Mouse (Mus musculus): ENCODE data around the gene Tmem205.

Tmem205 gene

DNA sequence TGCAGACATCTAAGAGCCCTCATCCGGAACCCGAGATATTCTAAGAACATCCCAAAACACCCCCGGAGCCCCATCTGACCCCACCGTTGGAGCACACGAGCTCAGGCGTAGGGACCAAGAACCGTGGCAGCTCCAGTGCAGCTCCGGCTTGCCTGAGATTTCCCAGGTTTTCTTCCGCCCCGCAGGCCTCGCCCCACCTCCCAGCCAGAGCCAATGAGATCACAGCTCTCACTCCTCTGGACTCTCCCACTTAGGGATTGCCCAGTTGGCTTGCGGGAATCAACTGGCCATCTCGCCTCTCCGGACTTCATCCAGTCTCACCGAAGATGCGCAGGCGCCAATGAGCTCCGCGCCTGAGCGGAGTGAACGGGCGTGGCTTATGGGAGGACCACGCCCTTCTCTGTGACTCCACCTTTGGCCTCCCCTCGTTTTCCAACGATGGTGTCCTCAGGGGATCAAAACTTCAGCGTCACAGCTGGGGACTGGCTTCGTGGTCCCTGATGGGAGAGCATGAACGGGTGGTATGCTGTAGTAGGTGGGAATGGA lies at the start of gene Tmem205, which contains the start of gene Ccdc159:
Gene Tmem205, minus strand, starts transcription at position 349 of the 546 bp plus-strand sequence.
Gene Ccdc159, plus strand, starts transcription at position 264 of the 546 bp plus-strand sequence.
- DNase-seq (ENCODE audit: low spot score): peak; percentile 91

DNA sequence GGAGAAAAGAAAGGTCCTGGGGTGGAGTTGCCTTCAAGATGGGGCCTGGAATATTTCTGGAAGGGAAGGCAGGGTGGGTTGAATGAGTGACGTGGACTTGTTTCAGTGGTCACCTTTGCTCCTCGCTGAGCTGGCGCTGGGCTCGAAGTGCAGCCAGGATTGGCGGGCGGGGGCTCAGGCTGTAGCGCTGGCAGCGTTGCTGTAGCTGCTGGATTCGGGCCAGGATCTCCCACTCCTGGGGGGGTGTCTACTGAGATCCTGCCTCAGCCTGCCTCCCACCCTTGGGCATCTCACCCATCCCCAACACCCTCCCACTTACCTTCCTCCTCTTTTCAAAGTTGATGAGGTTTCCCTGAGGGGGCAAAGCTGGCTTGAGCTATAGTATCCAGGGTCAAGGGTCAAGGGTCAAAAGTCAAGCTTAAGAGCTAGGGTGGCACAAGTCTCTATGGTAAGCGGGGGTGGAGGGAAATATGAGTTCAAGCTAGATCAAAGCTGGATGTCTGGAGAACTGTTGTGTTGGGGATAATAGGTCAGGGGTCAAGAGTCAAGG lies 49.3 kb upstream of the Tmem205 start:
- no peak for DNase-seq (ENCODE audit: low spot score)

DNA sequence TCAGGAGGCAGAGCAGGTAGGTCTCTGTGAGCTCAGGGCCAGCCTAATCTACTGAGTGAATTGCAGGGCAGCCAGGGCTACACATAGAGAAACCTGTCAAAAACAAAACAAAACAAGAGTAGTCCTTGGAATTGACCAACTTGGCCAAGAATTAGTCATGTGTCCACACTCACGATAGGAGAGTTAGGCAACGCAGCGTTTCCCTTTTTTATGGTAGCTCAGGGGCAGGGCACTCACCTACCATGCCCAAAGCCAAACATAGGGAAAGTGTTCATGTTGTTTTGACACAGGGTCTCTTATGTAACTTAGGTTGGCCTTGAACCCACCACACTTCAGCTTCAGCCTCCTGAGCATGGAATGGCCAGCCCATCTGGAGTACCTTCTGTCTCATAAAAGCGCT lies 41.9 kb upstream of the Tmem205 start:
- no peak for DNase-seq (ENCODE audit: low spot score)

DNA sequence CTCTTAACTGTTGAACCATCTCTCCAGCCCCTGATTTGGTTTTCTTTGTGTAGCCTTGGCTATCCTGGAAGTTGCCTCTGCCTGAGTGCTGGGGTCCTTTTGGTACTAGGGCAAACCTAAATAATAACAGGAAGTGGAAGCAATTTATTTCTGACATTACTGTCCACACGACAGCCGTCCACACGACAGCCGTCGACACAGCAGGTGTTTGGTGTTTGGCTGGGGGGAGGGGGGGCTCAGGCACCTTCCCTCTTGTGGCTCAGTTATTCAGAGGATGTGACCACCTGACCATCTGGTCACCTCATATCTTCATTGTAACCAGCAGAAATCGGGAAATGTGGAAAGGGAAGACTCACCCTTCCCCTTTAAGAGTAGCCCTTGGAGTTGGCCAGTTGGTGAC lies 41.5 kb upstream of the Tmem205 start:
- DNase-seq (ENCODE audit: low spot score): no peak

DNA sequence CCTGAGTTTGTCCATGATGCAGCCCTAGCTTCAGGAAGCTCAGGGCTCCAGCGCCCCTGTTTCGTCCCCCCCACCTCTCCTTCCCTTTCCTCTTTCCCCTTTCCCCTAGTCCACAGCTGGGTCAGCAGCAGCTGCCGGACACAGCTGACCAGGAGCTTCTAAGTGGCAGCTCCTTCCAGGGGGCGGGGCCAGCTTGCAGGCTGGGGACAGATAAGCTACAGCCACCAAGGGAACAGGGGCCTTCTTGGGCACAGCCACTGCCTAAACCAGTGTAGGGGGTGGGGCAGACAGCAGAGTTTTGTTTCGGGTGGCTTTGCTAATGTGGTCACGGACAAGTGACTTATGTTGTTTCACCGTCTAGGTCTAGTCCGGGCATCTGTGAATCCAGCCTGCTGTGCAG lies 36.1 kb upstream of the Tmem205 start, which contains the start of gene Epor:
Gene Epor, minus strand, starts transcription at position 90 of the 400 bp plus-strand sequence.
- peak; percentile 18 for DNase-seq (ENCODE audit: low spot score)

DNA sequence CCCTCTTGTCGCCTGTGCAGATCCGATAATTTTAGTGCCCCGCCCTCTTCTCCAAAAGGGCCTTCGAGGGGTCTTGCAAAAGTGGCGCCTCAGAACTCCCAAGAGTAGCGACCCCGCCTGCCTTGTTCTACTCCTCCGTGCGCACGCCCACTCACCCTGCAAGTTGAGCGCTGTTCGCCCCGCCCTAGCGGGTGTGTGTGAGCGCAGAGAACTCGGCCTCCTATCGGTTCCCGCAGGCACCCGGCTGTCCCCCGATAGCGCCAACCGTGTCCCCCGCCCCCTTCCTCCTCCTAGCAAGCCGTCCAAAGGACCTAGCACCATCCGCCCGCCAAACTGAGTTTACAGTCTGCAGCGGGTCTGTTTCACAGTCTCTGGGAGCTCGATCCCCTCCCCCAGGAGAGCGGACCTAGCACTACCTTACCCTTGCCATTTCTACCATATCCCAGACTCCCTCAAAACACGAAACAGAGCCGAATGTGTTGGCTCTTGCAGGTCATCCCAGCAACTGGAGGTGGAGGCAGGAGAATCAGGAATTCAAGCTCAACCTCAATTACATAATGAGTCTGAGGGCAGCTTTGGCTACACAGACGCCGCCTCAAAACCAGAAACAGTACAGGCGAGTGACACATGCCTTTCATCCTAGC lies 35.2 kb upstream of the Tmem205 start:
- peak; percentile 48 for DNase-seq (ENCODE audit: low spot score)

DNA sequence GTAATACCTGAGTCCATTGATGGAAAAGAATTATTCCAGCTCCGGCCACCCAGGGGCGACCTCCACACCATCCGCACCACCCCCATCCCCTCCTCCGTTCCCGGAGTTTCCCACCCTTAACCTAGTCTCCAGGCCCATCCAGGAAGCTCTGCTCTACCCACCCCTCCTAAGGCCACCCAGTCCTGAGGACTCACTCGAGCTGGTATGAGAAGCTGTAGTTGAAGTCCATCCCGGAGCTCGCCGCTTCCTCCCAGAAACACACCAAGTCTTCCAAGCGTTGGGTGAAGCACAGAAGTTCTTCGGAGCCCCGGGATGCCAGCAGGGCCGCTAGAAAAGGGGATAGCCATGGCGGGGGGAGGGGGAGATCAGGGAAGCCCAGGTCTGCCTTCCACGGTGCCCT lies 34.7 kb upstream of the Tmem205 start:
- DNase-seq (ENCODE audit: low spot score): no peak

DNA sequence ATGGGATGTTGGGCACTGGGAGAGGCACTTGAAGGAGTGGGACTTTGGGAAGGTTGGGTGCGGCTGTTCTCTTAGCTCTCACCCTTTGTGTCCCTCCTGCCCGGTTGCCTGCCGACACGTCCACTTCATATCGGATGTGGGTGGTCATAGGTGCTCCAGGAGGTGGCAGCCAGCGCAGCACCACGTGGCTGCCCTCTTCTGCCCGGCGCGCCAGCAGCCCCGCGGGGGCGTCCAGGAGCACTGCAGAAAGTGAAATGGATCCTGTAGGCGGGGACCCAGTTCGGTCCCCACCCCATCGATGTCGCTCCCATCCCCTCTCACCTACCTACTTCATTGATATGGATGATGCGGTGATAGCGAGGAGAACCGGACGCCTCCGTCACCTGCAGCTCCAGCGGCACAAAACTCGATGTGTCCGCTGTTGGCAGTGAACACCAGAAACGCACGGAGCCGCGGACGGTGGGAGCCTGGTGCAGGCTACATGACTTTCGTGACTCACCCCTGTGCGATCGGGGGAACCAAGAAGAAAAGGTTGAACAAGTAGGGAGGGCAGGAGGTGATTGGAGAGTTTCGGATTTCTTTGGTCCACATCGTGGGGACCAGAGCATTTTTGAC lies 34.1 kb upstream of the Tmem205 start:
- DNase-seq (ENCODE audit: low spot score): no peak

DNA sequence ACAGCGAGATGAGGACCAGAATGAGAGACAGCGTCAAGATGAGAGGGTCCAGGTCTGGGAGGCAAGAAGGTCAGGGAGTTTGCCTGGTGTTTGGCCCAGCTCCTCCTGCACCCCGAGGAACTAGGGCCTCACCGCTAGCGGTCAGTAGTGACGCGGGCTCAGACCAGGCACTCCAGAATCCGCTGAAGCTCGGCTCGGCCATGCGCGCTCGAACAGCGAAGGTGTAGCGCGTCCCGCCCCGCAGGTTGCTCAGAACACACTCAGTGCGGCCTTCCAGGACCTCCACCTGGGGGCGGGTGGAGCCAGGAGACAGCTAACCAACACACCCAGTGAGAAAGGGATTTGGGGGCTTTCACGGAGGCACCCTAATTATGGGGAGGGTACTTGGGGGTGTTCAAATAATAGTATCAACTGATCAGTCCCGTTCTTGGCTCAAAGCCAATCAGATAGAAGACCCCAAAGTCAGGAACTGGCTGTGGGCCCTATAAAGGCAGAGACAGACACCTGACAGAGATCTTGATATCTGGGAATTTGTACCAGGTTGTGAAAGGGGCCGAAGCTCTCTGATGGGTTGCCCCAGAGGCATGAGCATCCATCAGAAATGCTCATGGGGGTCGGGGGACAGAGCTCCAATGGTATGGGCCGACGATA lies 33.3 kb upstream of the Tmem205 start:
- no peak for DNase-seq (ENCODE audit: low spot score)

DNA sequence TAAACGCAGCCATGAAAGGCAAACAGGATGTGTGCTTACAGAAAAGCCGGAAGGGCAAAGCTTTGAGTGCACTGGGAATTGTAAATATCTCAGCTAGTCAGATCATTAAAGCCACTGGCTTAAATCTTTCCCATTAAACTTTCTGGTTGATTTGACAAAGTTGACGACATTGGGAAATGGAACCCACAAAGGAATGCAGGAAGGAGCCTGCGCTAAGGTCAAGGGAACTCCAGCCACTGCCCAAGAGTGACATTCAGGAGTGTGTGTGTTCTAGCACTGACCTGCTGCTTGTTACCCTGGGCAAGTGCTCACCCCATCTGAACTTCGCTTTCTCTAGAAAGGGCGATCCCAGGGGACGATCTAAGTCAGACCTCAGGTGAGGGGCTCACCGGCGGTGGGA lies 32.8 kb upstream of the Tmem205 start:
- no peak for DNase-seq (ENCODE audit: low spot score)

DNA sequence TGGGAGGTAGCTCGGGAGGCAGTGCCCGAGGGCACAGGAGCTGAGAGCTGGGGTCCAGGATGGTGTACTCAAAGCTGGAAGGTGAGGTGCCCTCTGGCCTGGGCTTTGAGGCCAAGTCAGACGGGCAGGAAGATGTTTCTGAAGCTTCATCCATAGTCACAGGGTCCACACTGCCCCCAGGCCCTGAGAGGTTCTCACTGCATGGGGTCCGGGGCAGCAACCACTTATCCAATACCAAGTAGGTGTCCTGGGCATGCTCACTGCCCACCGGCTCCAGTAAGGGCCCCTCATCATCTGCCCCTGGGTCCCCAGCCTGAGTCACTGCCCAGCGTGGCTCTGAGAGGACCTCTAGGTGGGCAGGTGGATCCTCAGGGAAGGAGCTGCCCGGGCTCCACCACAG lies 31.9 kb upstream of the Tmem205 start:
- DNase-seq (ENCODE audit: low spot score): no peak

DNA sequence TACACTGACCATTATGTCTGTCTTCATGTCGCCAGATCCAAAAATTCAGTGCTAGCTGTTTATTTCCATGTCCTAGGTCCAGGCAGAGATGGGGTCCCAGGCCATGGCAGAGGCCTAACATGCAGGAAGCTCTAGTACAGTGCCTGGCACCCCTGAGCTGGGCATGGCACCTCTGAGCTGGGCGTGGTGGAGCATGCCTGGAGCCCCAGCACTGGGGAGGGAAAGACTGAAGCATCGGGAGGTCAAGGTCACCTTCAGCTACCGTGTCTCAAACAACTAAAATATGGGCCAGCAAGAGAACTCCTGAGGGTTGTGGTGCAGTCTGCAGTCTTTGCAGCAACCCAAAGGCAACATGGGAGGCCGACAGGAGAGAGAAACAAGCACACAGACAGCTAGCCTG lies 31.0 kb upstream of the Tmem205 start:
- DNase-seq (ENCODE audit: low spot score): no peak

DNA sequence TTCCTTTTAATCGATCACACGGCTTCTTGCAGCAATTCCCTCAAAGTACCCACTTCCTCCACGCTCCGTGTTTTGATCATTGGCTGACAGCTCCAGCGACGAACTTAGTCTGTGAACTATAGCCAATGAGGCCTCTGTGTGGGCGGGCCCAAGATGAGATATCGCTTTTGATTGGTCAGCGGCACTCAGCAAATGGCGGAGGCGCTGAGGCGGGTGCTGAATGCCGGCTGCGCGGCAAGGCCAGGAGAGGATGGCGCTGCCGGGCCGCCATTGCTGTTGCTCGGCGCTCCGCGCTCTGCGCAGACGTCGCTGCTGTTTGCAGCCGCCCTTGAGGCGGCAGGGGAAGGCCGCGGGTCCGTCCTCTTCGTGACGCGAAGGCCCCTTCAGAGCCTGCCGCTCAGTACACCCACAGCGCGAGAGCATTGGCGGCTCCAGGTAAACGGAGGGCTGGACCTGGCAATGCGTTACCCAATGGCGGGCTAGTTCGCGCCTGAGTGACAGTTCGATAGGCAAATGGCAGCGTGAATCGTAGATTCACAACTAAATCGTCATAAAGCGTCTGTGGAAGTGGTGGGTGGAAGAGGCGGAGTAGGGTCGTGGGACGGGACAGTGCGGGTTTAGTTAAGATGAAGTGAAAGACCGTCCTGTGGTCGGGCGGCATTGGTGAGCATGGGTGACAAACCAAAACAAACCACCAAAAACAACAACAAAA lies 28.4 kb upstream of the Tmem205 start, which contains the start of gene Swsap1:
Gene Swsap1, plus strand, starts transcription at position 186 of the 712 bp plus-strand sequence.
- peak; percentile 93 for DNase-seq (ENCODE audit: low spot score)

DNA sequence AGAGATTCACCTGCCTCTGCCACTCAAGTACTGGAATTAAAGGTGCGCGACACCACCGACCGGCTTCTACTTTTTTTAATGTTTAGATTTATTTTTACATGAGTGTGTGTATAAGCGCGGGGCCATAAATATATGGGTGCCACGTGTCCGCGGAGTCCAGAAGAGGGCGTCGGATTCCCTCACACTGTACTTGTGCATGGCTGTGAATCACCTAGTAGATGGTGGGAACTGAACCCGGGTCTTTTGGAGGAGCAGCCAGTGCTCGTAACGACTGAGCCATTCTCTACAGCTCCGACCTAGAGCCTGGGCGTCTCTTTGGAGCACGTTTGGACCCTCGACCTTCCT lies 27.8 kb upstream of the Tmem205 start:
- no peak for DNase-seq (ENCODE audit: low spot score)

DNA sequence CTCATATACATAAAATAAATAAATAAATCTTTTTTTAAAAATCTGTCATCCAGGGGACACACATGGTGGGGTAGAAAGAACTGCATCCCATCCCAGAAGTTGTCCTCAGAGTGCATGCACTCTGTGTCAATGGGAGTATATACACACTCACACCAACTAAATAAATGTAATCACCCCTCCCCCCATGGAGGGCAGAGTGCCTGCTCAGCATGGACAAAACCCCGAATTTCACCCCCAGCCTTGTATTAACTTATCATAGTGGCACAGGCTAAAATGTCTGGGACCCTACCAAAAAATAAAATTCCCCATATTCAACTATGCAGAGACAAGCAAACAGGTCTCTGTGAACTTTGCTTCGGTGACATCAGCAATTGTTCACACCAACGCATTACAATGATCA lies 27.3 kb upstream of the Tmem205 start:
- no peak for DNase-seq (ENCODE audit: low spot score)

DNA sequence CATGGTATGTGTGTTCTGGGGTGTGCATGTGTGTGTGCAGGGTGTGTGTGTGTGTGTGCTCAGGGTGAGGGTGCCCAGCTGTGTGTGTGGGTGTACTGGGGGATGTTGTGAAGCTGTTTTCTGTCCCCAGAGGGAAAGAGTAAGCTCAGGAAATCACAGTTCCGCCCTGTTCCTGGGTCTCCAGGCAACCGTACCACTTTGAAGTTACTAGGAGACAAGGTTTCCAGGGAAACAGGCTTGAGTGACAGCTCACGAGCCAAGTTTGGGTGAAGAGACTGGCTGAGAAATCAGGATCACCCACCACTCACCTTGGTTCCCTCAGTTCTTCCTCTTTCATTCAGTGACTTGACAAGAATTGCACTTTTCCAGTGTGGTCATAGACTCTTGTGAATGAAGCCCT lies 26.2 kb upstream of the Tmem205 start:
- DNase-seq (ENCODE audit: low spot score): peak; percentile 41

DNA sequence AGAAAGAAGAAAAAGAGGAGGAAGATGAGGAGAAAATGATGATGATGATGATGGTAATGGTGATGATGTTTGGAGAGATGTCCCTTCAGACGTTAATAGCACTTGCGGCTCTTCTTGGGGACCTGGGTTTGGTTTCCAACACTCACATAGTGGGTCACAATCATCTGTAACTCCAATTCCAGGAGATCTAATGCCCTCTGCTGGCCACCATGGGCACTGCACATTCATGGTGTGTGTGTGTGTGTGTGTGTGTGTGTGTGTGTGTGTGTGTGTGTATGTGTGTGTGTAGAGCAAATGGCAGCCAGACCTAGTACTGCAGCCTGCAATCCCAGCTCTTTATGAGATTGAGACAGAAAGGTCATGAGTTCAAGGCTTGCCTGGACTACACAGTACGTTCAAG lies 24.6 kb upstream of the Tmem205 start:
- DNase-seq (ENCODE audit: low spot score): no peak

DNA sequence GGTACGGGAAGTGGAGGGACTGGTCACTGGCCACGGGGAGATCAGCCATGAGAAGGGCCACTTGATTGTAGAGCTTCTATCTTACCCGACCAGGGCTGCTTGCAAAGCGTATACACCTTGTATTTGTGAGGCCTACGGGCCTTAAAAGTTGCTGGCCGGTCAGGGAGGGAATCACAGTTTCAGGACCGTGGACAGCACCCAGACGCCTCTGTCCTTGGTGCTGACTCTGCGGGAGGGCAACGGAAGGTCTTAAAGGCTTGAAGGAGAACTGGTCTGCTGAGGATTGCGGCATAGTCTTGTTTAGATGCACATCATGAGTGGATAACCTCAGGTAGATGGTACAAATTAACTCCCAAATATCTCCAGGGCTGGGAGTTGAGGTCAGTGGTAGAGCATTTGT lies 23.0 kb upstream of the Tmem205 start:
- no peak for DNase-seq (ENCODE audit: low spot score)

DNA sequence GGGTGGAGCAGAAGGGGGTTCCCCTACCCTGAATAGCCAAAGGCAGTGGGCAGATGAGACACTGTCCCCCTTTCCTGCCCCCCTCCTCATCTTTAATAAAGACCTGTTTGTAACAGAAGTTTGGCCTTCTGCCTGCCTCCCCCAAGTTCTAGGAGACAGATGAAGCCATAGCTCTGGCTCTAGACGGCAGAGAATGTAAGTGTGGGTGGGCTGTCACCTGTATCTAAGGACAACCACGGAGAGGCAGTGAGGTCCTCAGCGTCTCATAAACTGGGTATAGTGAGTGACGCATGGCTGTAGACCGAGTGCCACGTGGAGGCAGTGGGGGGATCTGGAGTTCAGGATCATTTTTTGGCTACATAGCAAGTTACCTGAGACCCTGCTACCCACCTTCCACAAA lies 21.4 kb upstream of the Tmem205 start:
- DNase-seq (ENCODE audit: low spot score): no peak

DNA sequence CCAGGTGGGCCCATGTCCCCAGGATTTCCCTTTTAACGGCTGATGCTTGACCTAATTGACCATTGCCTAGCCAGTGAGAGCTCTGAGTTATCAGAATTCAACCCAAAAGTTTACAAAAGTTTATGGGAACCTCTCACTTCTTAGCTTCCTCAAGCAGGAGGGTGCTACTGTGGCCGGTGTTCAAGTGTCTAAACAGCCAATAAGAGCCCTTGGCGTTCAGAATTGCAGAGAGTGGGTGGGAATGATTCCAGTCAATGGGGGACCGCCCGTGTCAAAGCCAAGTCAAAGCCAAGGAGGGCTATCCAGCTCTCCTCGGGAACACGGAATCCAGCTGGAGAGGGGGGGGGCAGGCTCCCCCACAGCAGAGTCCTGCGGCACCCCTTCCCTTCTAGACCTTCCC lies 20.8 kb upstream of the Tmem205 start:
- no peak for DNase-seq (ENCODE audit: low spot score)

DNA sequence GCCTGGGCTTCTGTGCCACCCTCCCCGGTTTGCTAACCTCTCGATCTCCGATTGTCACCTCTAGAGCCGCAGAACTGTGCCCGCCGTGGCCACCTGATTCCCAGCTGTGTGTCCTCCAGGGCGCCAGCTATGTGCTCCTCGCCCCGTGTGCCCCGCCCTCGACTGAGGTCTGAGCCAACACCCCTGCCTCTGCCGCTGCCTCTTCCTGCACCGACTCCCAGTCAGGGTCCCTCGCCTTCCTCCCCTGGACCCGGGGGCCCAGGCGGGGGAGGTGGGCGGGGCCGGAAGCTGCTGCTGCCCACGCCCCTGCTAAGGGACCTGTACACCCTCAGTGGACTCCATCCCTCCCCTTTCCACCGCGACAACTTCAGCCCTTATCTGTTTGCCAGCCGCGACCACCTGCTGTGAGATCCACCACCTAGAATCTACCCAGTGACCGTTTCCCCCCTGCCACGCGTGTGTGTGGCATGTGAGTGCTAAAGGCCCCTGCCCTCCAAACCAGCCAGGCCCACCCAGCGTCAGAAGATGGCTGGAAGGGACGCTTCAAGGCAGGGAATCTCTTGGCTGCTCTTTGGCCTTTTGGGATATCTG lies 20.3 kb upstream of the Tmem205 start:
- no peak for DNase-seq (ENCODE audit: low spot score)

DNA sequence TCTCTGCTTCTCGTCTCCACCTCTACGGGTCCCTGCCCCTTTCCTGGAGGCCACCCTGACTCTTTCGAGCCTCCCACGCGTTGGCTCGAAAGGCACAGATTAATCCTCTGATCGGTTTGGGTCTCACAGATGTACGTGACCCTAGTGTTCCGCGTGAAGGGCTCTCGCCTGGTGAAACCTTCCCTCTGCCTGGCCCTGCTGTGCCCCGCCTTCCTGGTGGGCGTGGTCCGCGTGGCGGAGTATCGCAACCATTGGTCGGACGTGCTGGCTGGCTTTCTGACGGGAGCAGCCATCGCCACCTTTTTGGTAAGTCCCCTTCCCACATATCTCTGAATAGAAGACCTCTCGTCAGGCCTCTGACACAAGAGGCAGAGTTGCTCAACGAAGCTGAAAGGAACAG lies 16.9 kb upstream of the Tmem205 start:
- DNase-seq (ENCODE audit: low spot score): no peak

All from MN1 (cell line).